Comparison of ENCODE assay signal across 14 mouse cellular contexts in genomic region chr16:58481906-58482270, GRCm38 (mm10). TPM values are rescaled to one million over a fixed set of nuclear protein-coding genes. Genes with fewer than 3 reads are reported as not detected.
DNase-seq lines count a peak whose midpoint lies in the region; ATAC-seq and TF ChIP-seq lines count a peak whose summit lies in the region.
"Had no signal": no experiment of that assay in that cellular context is flagged by ENCODE, and none has a peak within 500 bp of the region (broad histone marks: within the 10 kb centered on the region; RNA-seq: fewer than 3 reads in every experiment).

No protein-coding gene starts in this region.

- H3K27me3 ChIP-seq in heart, embryonic 12.5 days (replicated peaks) = no peaks in the 10 kb centered on the region
- H3K27me3 ChIP-seq in liver, embryonic 16.5 days (ENCODE audit: control insufficient read depth, insufficient read depth, low read depth, low read length) = no peaks in the 10 kb centered on the region
- H3K27me3 ChIP-seq in heart, embryonic 16.5 days (ENCODE audit: control insufficient read depth, insufficient read depth, low read length) = no peaks in the 10 kb centered on the region
- no peaks in the 10 kb centered on the region for H3K27me3 ChIP-seq in midbrain, embryonic 16.5 days (ENCODE audit: control insufficient read depth, insufficient read depth, low read depth, low read length)
- H3K27me3 ChIP-seq: embryonic facial prominence, embryonic 13.5 days; forebrain, embryonic 13.5 days had no signal

- H3K9me3 ChIP-seq in heart, embryonic 12.5 days (replicated peaks) = peaks cover 6% of the 10 kb centered on the region; the same call in 1 of the 2 replicates
- no peaks in the 10 kb centered on the region for H3K9me3 ChIP-seq in liver, embryonic 16.5 days (replicated peaks; ENCODE audit: control insufficient read depth, low read length)
- peaks cover 9% of the 10 kb centered on the region for H3K9me3 ChIP-seq in heart, embryonic 16.5 days (replicated peaks; ENCODE audit: control insufficient read depth, low read length)
- no peaks in the 10 kb centered on the region for H3K9me3 ChIP-seq in midbrain, embryonic 16.5 days (replicated peaks; ENCODE audit: control insufficient read depth, low read length, poor library complexity, severe bottlenecking)
- H3K9me3 ChIP-seq: embryonic facial prominence, embryonic 13.5 days; limb, embryonic 10.5 days had no signal

- TF ChIP-seq POLR2A in bone marrow, adult 2 months (IDR thresholded peaks at IDR 0.05; ENCODE audit: borderline replicate concordance, control insufficient read depth, low read depth, low read length) = no peak

- DNase-seq in heart, postnatal 10 days = no peak
- no peak for DNase-seq in liver
- DNase-seq: cerebellum, postnatal 25 days; gastrocnemius, postnatal 36 days; layer of hippocampus, adult 9-11 months; right cerebral cortex, postnatal 25 days had no signal

- H3K9ac ChIP-seq in heart, embryonic 12.5 days = no peak overlapping the region
- H3K9ac ChIP-seq in liver, embryonic 16.5 days (ENCODE audit: low read depth, low read length) = peak overlapping the region; percentile 11; the same call in 1 of the 2 replicates
- peak overlapping the region; percentile 9 for H3K9ac ChIP-seq in heart, embryonic 16.5 days (ENCODE audit: low read length)
- H3K9ac ChIP-seq in midbrain, embryonic 16.5 days (ENCODE audit: low read depth, low read length) = no peak overlapping the region
- H3K9ac ChIP-seq: embryonic facial prominence, embryonic 13.5 days; forebrain, embryonic 13.5 days had no signal

- H3K36me3 ChIP-seq in heart, embryonic 12.5 days = peaks cover 53% of the 10 kb centered on the region
- H3K36me3 ChIP-seq in liver, embryonic 16.5 days (ENCODE audit: control insufficient read depth, insufficient read depth) = peaks cover 6% of the 10 kb centered on the region; the same call in 1 of the 2 replicates
- peaks cover 30% of the 10 kb centered on the region for H3K36me3 ChIP-seq in heart, embryonic 16.5 days (ENCODE audit: control insufficient read depth, insufficient read depth)
- H3K36me3 ChIP-seq in midbrain, embryonic 16.5 days (ENCODE audit: control insufficient read depth, insufficient read depth, low read length) = 0 out of 2 replicates have a peak, but pooled peaks cover 3% of the 10 kb centered on the region

- WGBS in heart, embryonic 12.5 days = 41% methylated on average over 5 of the region's 5 CpGs
- 56% methylated on average over 5 of the region's 5 CpGs for WGBS in liver, embryonic 16.5 days (ENCODE audit: insufficient replicate concordance)
- 41% methylated on average over 5 of the region's 5 CpGs for WGBS in bone marrow, adult 2 months
- WGBS in heart, embryonic 16.5 days = 20% methylated on average over 5 of the region's 5 CpGs
- WGBS in midbrain, embryonic 16.5 days = 79% methylated on average over 5 of the region's 5 CpGs

- H3K4me2 ChIP-seq in heart, embryonic 12.5 days = peak overlapping the region; percentile 46; the same call in 1 of the 2 replicates
- H3K4me2 ChIP-seq in liver, embryonic 16.5 days (ENCODE audit: low read depth, low read length) = no peak overlapping the region
- H3K4me2 ChIP-seq in heart, embryonic 16.5 days (ENCODE audit: low read depth, low read length) = peak overlapping the region; percentile 35
- H3K4me2 ChIP-seq in midbrain, embryonic 16.5 days (ENCODE audit: low read length) = no peak overlapping the region
- H3K4me2 ChIP-seq: embryonic facial prominence, embryonic 13.5 days; forebrain, embryonic 13.5 days had no signal

- intact Hi-C loops in heart, postnatal 10 days (cut with DNase I) = no loop called here

- no peak for TF ChIP-seq CTCF in bone marrow, adult 2 months (IDR thresholded peaks at IDR 0.05; ENCODE audit: control insufficient read depth, insufficient read depth, low read length)

- H3K27ac ChIP-seq in heart, embryonic 12.5 days (ENCODE audit: poor library complexity, severe bottlenecking) = peak overlapping the region; percentile 58
- peak overlapping the region; percentile 35; the same call in 1 of the 2 replicates for H3K27ac ChIP-seq in liver, embryonic 16.5 days (ENCODE audit: low read length)
- peak overlapping the region; percentile 60 for H3K27ac ChIP-seq in bone marrow, adult 2 months (ENCODE audit: control insufficient read depth, insufficient read depth, low read depth, low read length, poor library complexity)
- H3K27ac ChIP-seq in heart, embryonic 16.5 days (ENCODE audit: low read length) = peak overlapping the region; percentile 74
- H3K27ac ChIP-seq in midbrain, embryonic 16.5 days (ENCODE audit: low read length) = no peak overlapping the region
- H3K27ac ChIP-seq: embryonic facial prominence, embryonic 13.5 days; forebrain, embryonic 13.5 days; limb, embryonic 10.5 days had no signal

- no peak for ATAC-seq in heart, embryonic 12.5 days (ENCODE audit: insufficient number of reproducible peaks, low FRiP score)
- no peak for ATAC-seq in liver, embryonic 16.5 days (ENCODE audit: low read depth)
- ATAC-seq in heart, embryonic 16.5 days (replicated peaks; ENCODE audit: extremely low read depth, insufficient read depth, low FRiP score) = peak; percentile 71; the same call in 1 of the 2 replicates
- ATAC-seq in midbrain, embryonic 16.5 days = no peak
- ATAC-seq: forebrain, embryonic 13.5 days had no signal

- no peak overlapping the region for H3K4me3 ChIP-seq in heart, embryonic 12.5 days
- H3K4me3 ChIP-seq in liver, embryonic 16.5 days (ENCODE audit: low read depth, low read length) = no peak overlapping the region
- no peak overlapping the region for H3K4me3 ChIP-seq in bone marrow, adult 2 months (replicated peaks; ENCODE audit: control insufficient read depth, low read depth, low read length)
- no peak overlapping the region for H3K4me3 ChIP-seq in heart, embryonic 16.5 days (ENCODE audit: low read length)
- no peak overlapping the region for H3K4me3 ChIP-seq in midbrain, embryonic 16.5 days (ENCODE audit: low read depth, low read length)
- H3K4me3 ChIP-seq: embryonic facial prominence, embryonic 13.5 days; forebrain, embryonic 13.5 days; limb, embryonic 10.5 days had no signal

- H3K4me1 ChIP-seq in heart, embryonic 12.5 days (replicated peaks) = peaks cover 20% of the 10 kb centered on the region
- peaks cover 4% of the 10 kb centered on the region; the same call in 1 of the 2 replicates for H3K4me1 ChIP-seq in liver, embryonic 16.5 days (ENCODE audit: control insufficient read depth, low read depth, low read length)
- peaks cover 6% of the 10 kb centered on the region; the same call in 1 of the 2 replicates for H3K4me1 ChIP-seq in bone marrow, adult 2 months (ENCODE audit: control insufficient read depth, insufficient read depth, low read length)
- H3K4me1 ChIP-seq in heart, embryonic 16.5 days (ENCODE audit: control insufficient read depth, insufficient read depth, low read length) = peaks cover 19% of the 10 kb centered on the region
- no peaks in the 10 kb centered on the region for H3K4me1 ChIP-seq in midbrain, embryonic 16.5 days (ENCODE audit: control insufficient read depth, insufficient read depth, low read length)
- H3K4me1 ChIP-seq: embryonic facial prominence, embryonic 13.5 days; forebrain, embryonic 13.5 days had no signal

RNA-seq across cellular contexts. Expression of gene St3gal6, which starts 42.2 kb away (rescaled TPM):
- polyA plus RNA-seq in heart, embryonic 12.5 days (2016; fragmentation: Nextera tagmentation; extraction: Ambion mirVana) = 15.9 and 18.2 TPM in 2 replicates
- total RNA-seq in heart, postnatal 10 days (2021) = 10 to 100 TPM; 32.4 to 33.0 TPM
- 25.1 and 25.7 TPM in 2 replicates for polyA plus RNA-seq in liver, embryonic 16.5 days (2015; fragmentation: Nextera tagmentation; extraction: Ambion mirVana)
- polyA plus RNA-seq in bone marrow, adult 2 months (2011; ENCODE audit: insufficient read depth, insufficient read length, low replicate concordance, missing spikeins) = 34.9 and 49.0 TPM in 2 replicates
- polyA plus RNA-seq in heart, embryonic 16.5 days (2015; fragmentation: Nextera tagmentation; extraction: Ambion mirVana) = 18.0 and 19.6 TPM in 2 replicates
- 12.6 and 13.2 TPM in 2 replicates for polyA plus RNA-seq in midbrain, embryonic 16.5 days (2015; fragmentation: Nextera tagmentation; extraction: Ambion mirVana)

Comparison
In these comparisons a context has a peak if more than half of its experiments do, and no peak if none do; other contexts are left out.
1. H3K9ac ChIP-seq: peak in liver, embryonic 16.5 days (single experiment) and heart, embryonic 16.5 days (single experiment); none in heart, embryonic 12.5 days (single experiment) and midbrain, embryonic 16.5 days (single experiment).
2. H3K4me2 ChIP-seq: peak in heart, embryonic 12.5 days (single experiment) and heart, embryonic 16.5 days (single experiment); none in liver, embryonic 16.5 days (single experiment) and midbrain, embryonic 16.5 days (single experiment).